Mouse (Mus musculus) MEL (cell line): Measurements from ENCODE around the gene Rtn1. TPM values are rescaled to one million over a fixed set of nuclear protein-coding genes. Genes with fewer than 3 reads are reported as not detected.

Experiments
- DNase-seq: peaks from one replicate; pipeline ENCODE4 v3.0.0; 2011; ENCODE audit warnings: low read depth, low spot score
- H3K27ac ChIP-seq: 2 replicates; pipeline ENCODE4 v1.5.1; 2012; ENCODE audit warnings: low read depth, mild to moderate bottlenecking, control low read depth, low read length, moderate library complexity; ENCODE audit not compliant: control insufficient read depth
- H3K27me3 ChIP-seq, 2 experiments: fragments of 150-350 bp in 1 of 2; sonication (generic) in 1 of 2; 2 replicates each; pipeline ENCODE4 v1.6.1; 2012; ENCODE audit warnings: low read length in 2 of 2, mild to moderate bottlenecking in 2 of 2, improper control_type of control experiment in 1 of 2, moderate library complexity in 1 of 2; ENCODE audit not compliant: insufficient read depth in 2 of 2, control insufficient read depth in 1 of 2
- H3K36me3 ChIP-seq, 2 experiments: 2 replicates each; pipeline ENCODE4 v1.6.1; 2012 to 2014; ENCODE audit warnings: low read length in 2 of 2, improper control_type of control experiment in 1 of 2, inconsistent platforms in 1 of 2, mild to moderate bottlenecking in 1 of 2; ENCODE audit not compliant: insufficient read depth in 2 of 2, control insufficient read depth in 1 of 2
- H3K4me1 ChIP-seq, 2 experiments: fragments of 150-350 bp in 1 of 2; sonication (generic) in 1 of 2; 2 replicates each; pipeline ENCODE4 v1.6.1; 2012; ENCODE audit warnings: low read length in 2 of 2, improper control_type of control experiment in 1 of 2, mild to moderate bottlenecking in 1 of 2; ENCODE audit not compliant: insufficient read depth in 2 of 2, control insufficient read depth in 1 of 2
- H3K4me3 ChIP-seq, 2 experiments: fragments of 150-350 bp in 1 of 2; sonication (generic) in 1 of 2; 2 replicates each; pipeline ENCODE4 v1.5.1; 2012; ENCODE audit warnings: low read depth in 2 of 2, low read length in 2 of 2, mild to moderate bottlenecking in 2 of 2, moderate library complexity in 2 of 2, control low read depth in 1 of 2, improper control_type of control experiment in 1 of 2; ENCODE audit not compliant: control insufficient read depth in 1 of 2, insufficient read depth in 1 of 2
- H3K79me2 ChIP-seq: 2 replicates; pipeline ENCODE4 v1.6.1; 2012; ENCODE audit warnings: mild to moderate bottlenecking, low read length, moderate library complexity; ENCODE audit not compliant: control insufficient read depth, poor library complexity, insufficient read depth
- H3K9ac ChIP-seq: 2 replicates; pipeline ENCODE4 v1.6.1; 2012; ENCODE audit warnings: low read depth, mild to moderate bottlenecking, control low read depth, low read length, moderate library complexity; ENCODE audit not compliant: control insufficient read depth, poor library complexity, severe bottlenecking
- H3K9me3 ChIP-seq: fragments of 150-350 bp; sonication (generic); replicated peaks from 2 replicates; pipeline ENCODE4 v1.6.1; 2012; ENCODE audit warnings: mild to moderate bottlenecking, low read length, improper control_type of control experiment, moderate library complexity; ENCODE audit not compliant: insufficient read depth
- BHLHE40 ChIP-seq: IDR thresholded peaks from 2 replicates; pipeline ENCODE4 v1.6.1; 2012; ENCODE audit warnings: low read depth, mild to moderate bottlenecking, inconsistent platforms, low read length, improper control_type of control experiment, borderline replicate concordance
- CHD2 ChIP-seq: IDR thresholded peaks from 2 replicates; pipeline ENCODE4 v1.6.1; 2011; ENCODE audit warnings: low read length, improper control_type of control experiment
- GATA1 ChIP-seq: IDR thresholded peaks from 2 replicates; pipeline ENCODE4 v1.6.1; 2011; ENCODE audit warnings: low read depth, low read length, improper control_type of control experiment
- HCFC1 ChIP-seq: IDR thresholded peaks from 2 replicates; pipeline ENCODE4 v1.6.1; 2012; ENCODE audit warnings: low read depth, mild to moderate bottlenecking, inconsistent platforms, low read length, improper control_type of control experiment, moderate library complexity
- JUND ChIP-seq: IDR thresholded peaks from 2 replicates; pipeline ENCODE4 v1.6.1; 2011; ENCODE audit warnings: low read depth, mild to moderate bottlenecking, improper control_type of control experiment, low read length
- KAT2A ChIP-seq: conservative IDR thresholded peaks from 2 replicates; pipeline ENCODE4 v1.6.1; 2012; ENCODE audit warnings: low read depth, low read length, improper control_type of control experiment, inconsistent platforms
- MAFK ChIP-seq: IDR thresholded peaks from 2 replicates; pipeline ENCODE4 v1.6.1; 2011; ENCODE audit warnings: low read depth, mild to moderate bottlenecking, low read length, improper control_type of control experiment, borderline replicate concordance
- MAX ChIP-seq: IDR thresholded peaks from 2 replicates; pipeline ENCODE4 v1.6.1; 2011; ENCODE audit warnings: low read length, improper control_type of control experiment
- MEF2A ChIP-seq: IDR thresholded peaks from 2 replicates; pipeline ENCODE4 v1.6.1; 2014; ENCODE audit warnings: low read depth, mild to moderate bottlenecking, inconsistent platforms, low read length, improper control_type of control experiment; ENCODE audit not compliant: poor library complexity, insufficient replicate concordance, severe bottlenecking; ENCODE audit errors: extremely low read depth
- MXI1 ChIP-seq: IDR thresholded peaks from 2 replicates; pipeline ENCODE4 v1.6.1; 2011; ENCODE audit warnings: mild to moderate bottlenecking, low read depth, low read length, improper control_type of control experiment
- MYB ChIP-seq: IDR thresholded peaks from 2 replicates; pipeline ENCODE4 v1.6.1; 2011; ENCODE audit warnings: mild to moderate bottlenecking, low read depth, low read length, improper control_type of control experiment
- NRF1 ChIP-seq: IDR thresholded peaks from 2 replicates; pipeline ENCODE4 v1.6.1; 2014; ENCODE audit warnings: low read depth, mild to moderate bottlenecking, inconsistent platforms, low read length, improper control_type of control experiment, moderate library complexity; ENCODE audit not compliant: poor library complexity, insufficient read depth, severe bottlenecking
- POLR2A ChIP-seq, 2 experiments: IDR thresholded peaks; 2 replicates each; pipeline ENCODE4 v1.6.1; 2011 to 2012; ENCODE audit warnings: low read length in 2 of 2, mild to moderate bottlenecking in 2 of 2, control low read depth in 1 of 2, improper control_type of control experiment in 1 of 2, low read depth in 1 of 2, moderate library complexity in 1 of 2; ENCODE audit not compliant: control insufficient read depth in 1 of 2, insufficient read depth in 1 of 2, poor library complexity in 1 of 2
- POLR2AphosphoS2 ChIP-seq: IDR thresholded peaks from 2 replicates; pipeline ENCODE4 v1.6.1; 2011; ENCODE audit warnings: low read length, improper control_type of control experiment
- TBP ChIP-seq: IDR thresholded peaks from 2 replicates; pipeline ENCODE4 v1.8.0; 2011; ENCODE audit warnings: low read depth, low read length, improper control_type of control experiment
- TCF12 ChIP-seq: IDR thresholded peaks from 2 replicates; pipeline ENCODE4 v1.6.1; 2014; ENCODE audit warnings: low read depth, mild to moderate bottlenecking, inconsistent platforms, low read length, improper control_type of control experiment, moderate library complexity
- USF1 ChIP-seq: IDR thresholded peaks from 2 replicates; pipeline ENCODE4 v1.6.1; 2014; ENCODE audit warnings: low read depth, mild to moderate bottlenecking, inconsistent platforms, low read length, improper control_type of control experiment, moderate library complexity
- USF2 ChIP-seq, 2 experiments: IDR thresholded peaks; 2 replicates each; pipeline ENCODE4 v1.6.1; 2011 to 2012; ENCODE audit warnings: improper control_type of control experiment in 2 of 2, low read length in 2 of 2, borderline replicate concordance in 1 of 2, inconsistent platforms in 1 of 2, low read depth in 1 of 2, mild to moderate bottlenecking in 1 of 2; ENCODE audit not compliant: insufficient read depth in 1 of 2
- ZC3H11A ChIP-seq: IDR thresholded peaks from 2 replicates; pipeline ENCODE4 v1.6.1; 2012; ENCODE audit warnings: low read depth, mild to moderate bottlenecking, inconsistent platforms, low read length, improper control_type of control experiment
- ZNF384 ChIP-seq: IDR thresholded peaks from 2 replicates; pipeline ENCODE4 v1.6.1; 2012; ENCODE audit warnings: low read depth, mild to moderate bottlenecking, inconsistent platforms, low read length, improper control_type of control experiment
- polyA plus RNA-seq, 2 experiments: library from polyadenylated mRNA; stranded (reverse) in 1 of 2; unstranded in 1 of 2; fragments of >175 nt in 1 of 2; fragments of >200 nt in 1 of 2; gene quantifications; 2 replicates each; pipeline versions ENCODE4 v1.2.1 to v1.2.4; 2012; ENCODE audit warnings: low replicate concordance in 2 of 2, low read depth in 1 of 2; ENCODE audit not compliant: insufficient read length in 2 of 2, insufficient read depth in 1 of 2, missing spikeins in 1 of 2
- total RNA-seq: library from RNA; depleted of rRNA; stranded (reverse); fragments of 300-350 nt; gene quantifications from 2 replicates; pipeline ENCODE4 v1.2.3, GENCODE M21; 2012; rRNA removed

Rtn1 gene
- total and polyA plus RNA-seq, 3 experiments: not detected

GRCm38 (mm10) chr12:72179561-72179960 is 229.3 kb downstream of the Rtn1 start:
- no peak for TF ChIP-seq CHD2
- no peak for TF ChIP-seq ZC3H11A
- TF ChIP-seq MXI1: no peak
- no peak for TF ChIP-seq USF1
- no peak for TF ChIP-seq POLR2A (IDR thresholded peaks at IDR 0.05; ENCODE audit: control insufficient read depth in 1 of 2, insufficient read depth in 1 of 2, low read depth in 1 of 2, low read length in 2 of 2, poor library complexity in 1 of 2)
- no peak for TF ChIP-seq ZNF384
- no peak overlapping the region for H3K9ac ChIP-seq

GRCm38 (mm10) chr12:72178322-72178721 is 230.5 kb downstream of the Rtn1 start:
- no peaks in the 10 kb centered on the region for H3K36me3 ChIP-seq
- TF ChIP-seq GATA1: no peak
- TF ChIP-seq KAT2A: no peak
- no peak for TF ChIP-seq HCFC1
- TF ChIP-seq MEF2A: no peak
- TF ChIP-seq POLR2AphosphoS2: no peak
- no peak for TF ChIP-seq NRF1
- no peak for TF ChIP-seq MAFK
- TF ChIP-seq CHD2: no peak
- TF ChIP-seq JUND: no peak
- TF ChIP-seq TBP: no peak
- TF ChIP-seq USF2 (IDR thresholded peaks at IDR 0.05; ENCODE audit: borderline replicate concordance in 1 of 2, insufficient read depth in 1 of 2, low read depth in 1 of 2, low read length in 2 of 2): no peak
- TF ChIP-seq MAX: no peak
- no peak for TF ChIP-seq TCF12
- TF ChIP-seq BHLHE40: no peak
- no peak for TF ChIP-seq MYB
- TF ChIP-seq, all 39 proteins: peak for 0

More at GRCm38 (mm10) chr12:72179561-72179960, 229.3 kb downstream of the Rtn1 start:
- H3K27me3 ChIP-seq: no peaks in the 10 kb centered on the region
- no peaks in the 10 kb centered on the region for H3K36me3 ChIP-seq
- H3K4me3 ChIP-seq: no peak overlapping the region
- H3K4me1 ChIP-seq: no peaks in the 10 kb centered on the region
- H3K9me3 ChIP-seq: no peaks in the 10 kb centered on the region
- no peak overlapping the region for H3K27ac ChIP-seq
- no peak for DNase-seq
- no peaks in the 10 kb centered on the region for H3K79me2 ChIP-seq

More at GRCm38 (mm10) chr12:72178322-72178721, 230.5 kb downstream of the Rtn1 start:
- Histone ChIP-seq H3K27me3 (no peaks in the 10 kb centered on the region), H3K9ac (no peak overlapping the region), H3K27ac (no peak overlapping the region), H3K79me2 (no peaks in the 10 kb centered on the region), H3K4me1 (no peaks in the 10 kb centered on the region), H3K4me3 (no peak overlapping the region), H3K9me3 (no peaks in the 10 kb centered on the region)
- no peak for DNase-seq

Other genes starting within 250 kb of the Rtn1 start
- gene Ccdc175, start 224.0 kb downstream of the Rtn1 start, total RNA-seq: not detected in 2 replicates
- gene Ccdc175, start 224.0 kb downstream of the Rtn1 start, polyA plus RNA-seq: not detected
- not detected in 2 replicates for gene Lrrc9, start 32.8 kb upstream of the Rtn1 start, total RNA-seq
- not detected for gene Lrrc9, start 32.8 kb upstream of the Rtn1 start, polyA plus RNA-seq
- gene Pcnx4, start 127.3 kb upstream of the Rtn1 start, total RNA-seq: 3.2 and 3.4 TPM in 2 replicates
- gene Pcnx4, start 127.3 kb upstream of the Rtn1 start, polyA plus RNA-seq: 1 to 10 TPM in 1 of 2 experiments, not detected in 1; 5.2 TPM
- not detected in 2 replicates for gene Gm4756, start 240.6 kb upstream of the Rtn1 start, total RNA-seq
- gene Gm4756, start 240.6 kb upstream of the Rtn1 start, polyA plus RNA-seq: not detected